Mouse (Mus musculus) midbrain, embryonic 12.5 days (tissue): ENCODE results near the gene Zcchc2. TPM values are rescaled to one million over a fixed set of nuclear protein-coding genes. Genes with fewer than 3 reads are reported as not detected.

Source experiments
- ATAC-seq: fragments of 200-750 bp; cut with Nextera tagmentation; 2 replicates; pipeline ENCODE4 v1.8.0; 2017; ENCODE audit warnings: low read depth, moderate TSS enrichment, moderate library complexity; ENCODE audit not compliant: low FRiP score
- H3K27ac ChIP-seq: fragments of 300-500 bp; sonication (generic); replicated peaks from 2 replicates; pipeline ENCODE4 v1.5.1; 2016; ENCODE audit warnings: mild to moderate bottlenecking
- H3K27me3 ChIP-seq: fragments of 300-500 bp; sonication (generic); 2 replicates; pipeline ENCODE4 v1.6.1; 2016; ENCODE audit warnings: mild to moderate bottlenecking
- H3K36me3 ChIP-seq: fragments of 300-500 bp; sonication (generic); 2 replicates; pipeline ENCODE4 v1.6.1; 2016
- H3K4me1 ChIP-seq: fragments of 300-500 bp; sonication (generic); 2 replicates; pipeline ENCODE4 v1.6.1; 2016
- H3K4me2 ChIP-seq: fragments of 300-500 bp; sonication (generic); replicated peaks from 2 replicates; pipeline ENCODE4 v1.6.1; 2016; ENCODE audit warnings: mild to moderate bottlenecking, moderate library complexity
- H3K4me3 ChIP-seq: fragments of 300-500 bp; sonication (generic); 2 replicates; pipeline ENCODE4 v1.5.1; 2016; ENCODE audit warnings: mild to moderate bottlenecking
- H3K9ac ChIP-seq: fragments of 300-500 bp; sonication (generic); replicated peaks from 2 replicates; pipeline ENCODE4 v1.6.1; 2016; ENCODE audit warnings: mild to moderate bottlenecking, moderate library complexity
- H3K9me3 ChIP-seq: fragments of 300-500 bp; sonication (generic); 2 replicates; pipeline ENCODE4 v1.6.1; 2016; ENCODE audit warnings: mild to moderate bottlenecking
- WGBS: fragments of 180-500 bp; shearing (Covaris S2); methylation state at CpG from one replicate; pipeline ENCODE4 v1.1.7; 2016; 5-methylcytosine and 5-hydroxymethylcytosine counted together
- polyA plus RNA-seq: library from polyadenylated mRNA; unstranded; fragments of >200 nt; fragmentation: Nextera tagmentation; extraction: Ambion mirVana; gene quantifications from 2 replicates; pipeline ENCODE4 v1.2.1, GENCODE M21; 2016

Zcchc2 gene
- polyA plus RNA-seq, 1 experiment from 2014 or later: 2.2 TPM

DNA sequence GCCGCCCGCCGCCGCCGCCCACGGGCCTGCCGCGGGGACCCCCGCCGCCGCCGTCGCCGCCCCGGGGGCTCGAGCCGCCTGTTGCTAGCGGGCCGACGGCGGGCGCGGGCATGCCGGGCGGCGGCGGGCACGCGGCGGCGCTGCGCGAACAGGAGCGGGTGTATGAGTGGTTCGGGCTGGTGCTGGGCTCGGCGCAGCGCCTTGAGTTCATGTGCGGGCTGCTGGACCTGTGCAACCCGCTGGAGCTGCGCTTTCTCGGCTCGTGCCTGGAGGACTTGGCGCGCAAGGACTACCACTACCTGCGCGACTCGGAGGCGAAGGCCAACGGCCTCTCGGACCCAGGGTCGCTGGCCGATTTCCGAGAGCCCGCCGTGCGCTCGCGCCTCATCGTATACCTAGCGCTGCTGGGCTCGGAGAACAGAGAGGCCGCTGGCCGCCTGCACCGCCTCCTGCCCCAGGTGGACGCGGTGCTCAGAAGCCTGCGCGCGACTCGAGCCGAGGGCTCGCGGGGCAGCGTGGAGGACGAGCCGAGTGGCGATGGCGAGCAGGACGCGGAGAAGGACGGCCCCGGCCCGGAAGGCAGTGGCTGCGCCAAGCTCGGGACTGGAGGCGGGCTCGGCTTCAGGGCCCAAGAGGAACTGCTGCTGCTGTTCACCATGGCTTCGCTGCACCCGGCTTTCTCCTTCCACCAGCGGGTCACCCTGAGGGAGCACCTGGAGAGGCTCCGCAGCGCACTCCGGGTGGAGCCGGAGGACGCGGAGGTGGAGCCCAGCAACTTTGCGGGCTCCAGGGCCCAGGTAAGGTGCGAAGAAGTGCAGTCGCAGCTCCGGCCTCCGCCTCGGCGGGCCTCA, 930 bp downstream of the Zcchc2 start:
- whole genome bisulfite sequencing: under 1% methylated on average over 104 of the region's 104 CpGs
- Histone ChIP-seq H3K4me2 (peak overlapping the region; percentile 96), H3K27ac (peak overlapping the region; percentile 93), H3K4me1 (peaks cover 24% of the 10 kb centered on the region), H3K27me3 (no peaks in the 10 kb centered on the region; the same call in 1 of the 2 replicates), H3K4me3 (peak overlapping the region; percentile 78), H3K36me3 (no peaks in the 10 kb centered on the region), H3K9ac (peak overlapping the region; percentile 85), H3K9me3 (no peaks in the 10 kb centered on the region)
- ATAC-seq: peak; percentile 21

DNA sequence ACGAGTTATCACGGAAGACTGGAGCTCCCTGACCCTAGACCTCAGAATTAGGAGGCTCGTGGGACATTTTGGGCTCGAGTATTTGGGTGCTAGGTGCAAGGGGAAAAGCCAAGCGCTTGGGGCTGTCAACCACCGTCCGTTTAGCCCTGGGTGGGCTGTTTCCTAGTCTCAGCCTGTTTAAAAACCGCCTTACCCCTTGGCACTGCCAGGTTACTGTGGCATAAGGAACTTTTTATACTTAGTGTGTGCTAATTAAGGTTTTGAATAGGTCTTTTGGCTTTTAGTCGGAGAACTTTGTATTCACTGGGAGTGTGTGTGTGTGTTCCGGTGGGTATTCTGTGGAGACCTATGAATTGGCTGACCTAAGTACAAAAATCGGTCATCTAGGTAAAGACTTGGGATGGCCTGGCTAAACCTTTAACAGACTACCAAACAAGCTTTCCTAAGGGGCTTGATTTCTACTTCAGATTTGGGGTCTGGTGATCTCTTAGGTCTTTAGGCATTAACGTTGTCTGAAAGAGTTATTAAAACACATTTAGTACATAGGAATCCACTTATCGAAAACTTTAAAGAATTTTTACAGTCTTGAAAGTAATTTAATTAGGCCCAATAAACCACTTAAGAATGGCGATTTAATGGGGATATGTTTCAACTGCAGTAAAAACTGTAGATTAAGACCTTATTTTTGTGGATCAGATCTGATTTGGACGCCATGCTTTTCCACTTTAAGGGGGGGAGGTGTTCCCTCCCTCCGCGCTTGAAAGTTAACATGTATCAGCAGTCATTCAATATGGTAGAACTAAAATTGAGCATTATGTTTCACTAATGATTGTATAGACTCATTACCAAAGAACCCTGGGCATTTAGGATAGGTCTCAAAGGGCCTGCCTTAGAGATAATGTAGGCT, 2.0 kb downstream of the Zcchc2 start:
- no peaks in the 10 kb centered on the region for H3K36me3 ChIP-seq
- WGBS: 31% methylated on average over 17 of the region's 17 CpGs
- peak overlapping the region; percentile 96 for H3K4me2 ChIP-seq
- H3K27me3 ChIP-seq: no peaks in the 10 kb centered on the region; the same call in 1 of the 2 replicates
- ATAC-seq: no peak
- H3K9me3 ChIP-seq: no peaks in the 10 kb centered on the region
- H3K4me1 ChIP-seq: peaks cover 25% of the 10 kb centered on the region
- H3K9ac ChIP-seq: peak overlapping the region; percentile 85
- H3K4me3 ChIP-seq: peak overlapping the region; percentile 78
- no peak overlapping the region for H3K27ac ChIP-seq

GRCm38 (mm10) chr1:105993196-105993595, 3.0 kb downstream of the Zcchc2 start:
- Histone ChIP-seq H3K9me3 (no peaks in the 10 kb centered on the region), H3K4me2 (peak overlapping the region; percentile 96), H3K27ac (0 out of 2 replicates have a peak overlapping the region, but pooled peaks have one; percentile 52), H3K27me3 (no peaks in the 10 kb centered on the region; the same call in 1 of the 2 replicates), H3K4me3 (peak overlapping the region; percentile 69), H3K36me3 (no peaks in the 10 kb centered on the region), H3K4me1 (peaks cover 27% of the 10 kb centered on the region), H3K9ac (peak overlapping the region; percentile 63)
- WGBS: 7% methylated on average over 7 of the region's 7 CpGs
- ATAC-seq: no peak

DNA sequence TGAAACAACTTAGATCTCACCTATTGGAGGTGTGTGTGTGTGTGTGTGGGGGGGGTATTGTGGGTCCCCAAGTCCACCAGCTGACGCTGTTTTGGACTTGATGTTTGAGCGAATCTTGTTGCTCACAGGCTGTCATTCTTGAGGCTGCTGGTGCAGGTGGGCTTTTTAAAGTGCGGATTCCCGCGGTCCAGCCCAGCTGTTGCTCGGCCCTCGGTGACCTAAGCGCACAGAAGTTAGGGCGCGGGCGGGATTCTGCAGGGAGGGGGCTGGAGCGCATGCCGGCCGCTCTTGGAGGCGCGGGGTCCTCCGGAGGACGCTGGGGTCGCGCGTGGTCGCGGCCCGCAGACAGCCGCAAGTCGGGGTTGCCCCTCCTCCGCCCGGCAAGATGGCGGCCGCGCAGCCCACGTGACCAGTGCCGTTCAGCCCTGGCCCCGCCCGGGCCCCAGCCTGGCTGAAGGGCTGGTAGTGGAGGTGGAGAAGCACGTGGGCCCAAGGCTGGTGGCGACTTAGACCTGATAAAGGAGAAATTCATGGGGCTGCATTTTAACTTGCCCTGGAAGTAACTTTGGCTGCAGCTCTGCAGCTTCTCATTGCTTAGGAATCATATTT, 3.5 kb downstream of the Zcchc2 start:
- Histone ChIP-seq H3K36me3 (no peaks in the 10 kb centered on the region), H3K9me3 (no peaks in the 10 kb centered on the region), H3K4me3 (peak overlapping the region; percentile 69), H3K4me1 (peaks cover 27% of the 10 kb centered on the region), H3K27ac (peak overlapping the region; percentile 52; the same call in 1 of the 2 replicates), H3K4me2 (peak overlapping the region; percentile 96), H3K9ac (peak overlapping the region; percentile 63), H3K27me3 (no peaks in the 10 kb centered on the region)
- 0% methylated on average over 34 of the region's 37 CpGs for WGBS
- peak; percentile 66 for ATAC-seq

DNA sequence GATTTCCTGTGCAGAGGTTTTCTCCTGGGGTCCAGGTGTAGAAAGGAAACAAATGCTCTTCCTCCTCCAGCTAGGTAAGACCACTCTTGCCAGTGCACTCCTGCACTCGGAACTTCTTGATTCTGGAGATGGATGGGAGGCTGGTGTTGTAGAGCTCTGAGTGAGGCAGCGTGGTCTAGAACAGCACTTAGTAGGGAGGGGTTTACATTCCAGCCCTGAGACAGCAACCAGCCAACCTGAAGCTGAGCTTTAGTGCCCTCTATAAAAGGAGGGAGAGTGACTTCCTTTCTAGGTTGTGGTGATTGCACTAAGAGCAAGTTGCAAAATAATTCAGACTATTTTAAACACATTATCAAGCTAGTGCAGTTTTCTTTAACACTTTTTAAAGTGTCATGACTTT, 5.8 kb downstream of the Zcchc2 start:
- Histone ChIP-seq H3K9me3 (no peaks in the 10 kb centered on the region), H3K4me2 (no peak overlapping the region), H3K9ac (no peak overlapping the region), H3K27me3 (no peaks in the 10 kb centered on the region), H3K36me3 (no peaks in the 10 kb centered on the region), H3K27ac (no peak overlapping the region), H3K4me3 (no peak overlapping the region), H3K4me1 (peaks cover 23% of the 10 kb centered on the region)
- 78% methylated on average over 2 of the region's 2 CpGs for WGBS
- no peak for ATAC-seq

- no peak for ATAC-seq
- no peak overlapping the region for H3K9ac ChIP-seq
- H3K4me2 ChIP-seq: no peak overlapping the region
- no peak overlapping the region for H3K4me3 ChIP-seq
- WGBS: 76% methylated on average over 3 of the region's 3 CpGs
- no peaks in the 10 kb centered on the region for H3K27me3 ChIP-seq
- no peak overlapping the region for H3K27ac ChIP-seq
- no peaks in the 10 kb centered on the region for H3K36me3 ChIP-seq
- H3K4me1 ChIP-seq: peaks cover 15% of the 10 kb centered on the region
- no peaks in the 10 kb centered on the region for H3K9me3 ChIP-seq
These were observed 7.1 kb downstream of the Zcchc2 start for GRCm38 (mm10) chr1:105997282-105997681.

- no peak overlapping the region for H3K27ac ChIP-seq
- H3K9me3 ChIP-seq: no peaks in the 10 kb centered on the region
- H3K36me3 ChIP-seq: peaks cover 9% of the 10 kb centered on the region; the same call in 1 of the 2 replicates
- no peak overlapping the region for H3K4me2 ChIP-seq
- no peak for ATAC-seq
- no peak overlapping the region for H3K9ac ChIP-seq
- 100% methylated on average over 2 of the region's 2 CpGs for WGBS
- H3K27me3 ChIP-seq: no peaks in the 10 kb centered on the region
- H3K4me1 ChIP-seq: 0 out of 2 replicates have a peak, but pooled peaks cover 3% of the 10 kb centered on the region
- H3K4me3 ChIP-seq: no peak overlapping the region
These were observed 9.6 kb downstream of the Zcchc2 start for GRCm38 (mm10) chr1:105999802-106000201.

- Histone ChIP-seq H3K27ac (no peak overlapping the region), H3K4me1 (no peaks in the 10 kb centered on the region), H3K36me3 (peaks cover 18% of the 10 kb centered on the region; the same call in 1 of the 2 replicates), H3K9ac (no peak overlapping the region), H3K4me2 (no peak overlapping the region), H3K9me3 (no peaks in the 10 kb centered on the region), H3K27me3 (no peaks in the 10 kb centered on the region), H3K4me3 (no peak overlapping the region)
- no peak for ATAC-seq
- WGBS: 88% methylated on average over 1 of the region's 1 CpGs
These were observed 17.4 kb downstream of the Zcchc2 start for GRCm38 (mm10) chr1:106007581-106007980.

DNA sequence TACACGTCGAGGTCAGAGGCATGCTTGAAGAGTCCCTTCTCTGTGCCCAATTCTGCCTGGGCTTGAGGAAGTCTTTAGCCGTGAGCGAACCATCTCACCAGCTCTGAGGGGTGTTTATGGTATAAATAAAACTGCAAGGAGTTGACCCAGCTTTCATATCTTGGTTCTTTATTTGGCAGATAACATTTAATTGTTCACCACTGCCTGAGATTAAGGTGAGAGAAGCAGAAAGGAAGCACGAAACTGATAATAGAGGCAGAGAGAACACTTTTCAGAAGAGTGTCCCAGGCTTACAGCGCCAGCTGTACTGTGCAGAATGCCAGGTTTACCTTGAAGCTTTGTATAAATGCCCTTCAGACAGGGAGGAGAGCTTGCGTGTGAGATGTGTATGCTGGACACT, 20.9 kb downstream of the Zcchc2 start:
- no peak overlapping the region for H3K4me2 ChIP-seq
- 0 out of 2 replicates have a peak, but pooled peaks cover 9% of the 10 kb centered on the region for H3K36me3 ChIP-seq
- H3K4me3 ChIP-seq: no peak overlapping the region
- H3K27ac ChIP-seq: no peak overlapping the region
- ATAC-seq: no peak
- H3K27me3 ChIP-seq: no peaks in the 10 kb centered on the region
- WGBS: 93% methylated on average over 7 of the region's 7 CpGs
- H3K4me1 ChIP-seq: no peaks in the 10 kb centered on the region
- H3K9ac ChIP-seq: no peak overlapping the region
- H3K9me3 ChIP-seq: no peaks in the 10 kb centered on the region

DNA sequence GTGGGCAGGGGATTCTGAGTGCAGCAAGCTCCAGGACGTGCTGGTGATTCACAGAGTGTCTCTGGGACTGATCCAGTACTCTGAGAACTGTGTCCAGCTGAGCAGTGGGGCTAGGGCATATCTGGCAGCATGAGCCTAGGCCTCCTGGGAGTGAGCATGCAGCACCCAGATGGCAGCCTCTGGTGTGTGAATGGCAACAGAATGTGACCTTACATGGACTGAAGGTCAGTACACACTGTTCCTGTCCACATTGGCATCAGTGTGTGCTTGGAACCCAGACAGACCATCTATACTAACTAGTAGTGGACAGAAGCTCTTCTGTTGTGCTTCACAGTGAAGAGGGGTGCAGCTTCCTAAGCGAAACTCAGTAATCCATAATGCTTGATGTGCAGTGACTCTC, 23.6 kb downstream of the Zcchc2 start:
- Histone ChIP-seq H3K4me2 (no peak overlapping the region), H3K9ac (no peak overlapping the region), H3K4me1 (no peaks in the 10 kb centered on the region), H3K27me3 (no peaks in the 10 kb centered on the region), H3K4me3 (no peak overlapping the region), H3K27ac (no peak overlapping the region), H3K36me3 (peaks cover 1% of the 10 kb centered on the region; the same call in 1 of the 2 replicates), H3K9me3 (no peaks in the 10 kb centered on the region)
- no peak for ATAC-seq
- 84% methylated on average over 2 of the region's 2 CpGs for WGBS

DNA sequence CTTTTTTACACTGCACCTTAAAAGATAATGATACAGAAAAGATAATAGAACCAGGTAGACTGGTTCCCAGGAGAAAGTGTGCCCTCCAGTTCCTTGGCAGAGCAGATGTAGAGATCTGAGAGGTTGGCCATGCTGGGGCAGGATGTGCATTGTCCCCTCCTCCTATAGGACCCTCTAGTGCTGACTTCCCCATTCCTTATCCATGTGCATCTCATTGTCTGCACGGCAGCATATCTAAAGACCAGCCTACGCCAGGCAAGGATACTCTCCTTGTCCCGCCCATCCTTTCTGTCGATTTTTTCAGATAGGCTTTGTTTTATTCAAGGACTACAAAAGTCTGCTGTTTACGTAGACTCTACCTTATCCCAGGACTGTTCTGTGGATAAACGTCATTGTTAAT, 26.1 kb downstream of the Zcchc2 start:
- no peak overlapping the region for H3K27ac ChIP-seq
- no peaks in the 10 kb centered on the region for H3K4me1 ChIP-seq
- ATAC-seq: no peak
- H3K27me3 ChIP-seq: no peaks in the 10 kb centered on the region
- peaks cover 9% of the 10 kb centered on the region; the same call in 1 of the 2 replicates for H3K36me3 ChIP-seq
- no peak overlapping the region for H3K9ac ChIP-seq
- 87% methylated on average over 6 of the region's 6 CpGs for WGBS
- no peak overlapping the region for H3K4me2 ChIP-seq
- H3K4me3 ChIP-seq: no peak overlapping the region
- H3K9me3 ChIP-seq: no peaks in the 10 kb centered on the region
